In genomic region chr19:60468846-60469245, GRCm38 (mm10) we compare ENCODE assay signal across 9 mouse cellular contexts. TPM values are rescaled to one million over a fixed set of nuclear protein-coding genes. Genes with fewer than 3 reads are reported as not detected.
DNase-seq lines count a peak whose midpoint lies in the region; ATAC-seq and TF ChIP-seq lines count a peak whose summit lies in the region.
"Had no signal": no experiment of that assay in that cellular context is flagged by ENCODE, and none has a peak within 500 bp of the region (broad histone marks: within the 10 kb centered on the region; RNA-seq: fewer than 3 reads in every experiment).

No protein-coding gene starts in this region.

- H3K4me2 ChIP-seq in kidney, embryonic 15.5 days = no peak overlapping the region
- H3K4me2 ChIP-seq in hindbrain, embryonic 12.5 days (replicated peaks) = peak overlapping the region; percentile 65
- H3K4me2 ChIP-seq in stomach, postnatal 0 days (replicated peaks; ENCODE audit: low read depth) = no peak overlapping the region

- H3K4me1 ChIP-seq in kidney, adult 2 months (ENCODE audit: control insufficient read depth, insufficient read depth, low read length) = no peaks in the 10 kb centered on the region
- H3K4me1 ChIP-seq in kidney, embryonic 15.5 days = peaks cover 20% of the 10 kb centered on the region
- H3K4me1 ChIP-seq in hindbrain, embryonic 12.5 days = peaks cover 22% of the 10 kb centered on the region
- no peaks in the 10 kb centered on the region for H3K4me1 ChIP-seq in stomach, postnatal 0 days (replicated peaks; ENCODE audit: control insufficient read depth, insufficient read depth)

- H3K4me3 ChIP-seq in kidney, adult 2 months (ENCODE audit: insufficient read depth, low read depth, low read length) = no peak overlapping the region
- no peak overlapping the region for H3K4me3 ChIP-seq in kidney, embryonic 15.5 days (replicated peaks)
- H3K4me3 ChIP-seq in hindbrain, embryonic 12.5 days = 0 out of 2 replicates have a peak overlapping the region, but pooled peaks have one; percentile 34
- no peak overlapping the region for H3K4me3 ChIP-seq in stomach, postnatal 0 days (ENCODE audit: low read depth, low read length)

- H3K36me3 ChIP-seq in kidney, adult 2 months (ENCODE audit: control insufficient read depth, insufficient read depth, low read length) = no peaks in the 10 kb centered on the region
- no peaks in the 10 kb centered on the region for H3K36me3 ChIP-seq in kidney, embryonic 15.5 days
- no peaks in the 10 kb centered on the region for H3K36me3 ChIP-seq in hindbrain, embryonic 12.5 days
- no peaks in the 10 kb centered on the region for H3K36me3 ChIP-seq in stomach, postnatal 0 days (ENCODE audit: control insufficient read depth, insufficient read depth, low read length)

- H3K9me3 ChIP-seq in kidney, embryonic 15.5 days (replicated peaks) = no peaks in the 10 kb centered on the region
- H3K9me3 ChIP-seq in hindbrain, embryonic 12.5 days (replicated peaks) = no peaks in the 10 kb centered on the region
- no peaks in the 10 kb centered on the region for H3K9me3 ChIP-seq in stomach, postnatal 0 days (ENCODE audit: control insufficient read depth, low read length)

- TF ChIP-seq POLR2A in kidney, adult 2 months (IDR thresholded peaks at IDR 0.05; ENCODE audit: low read depth, low read length) = no peak

- no peak for TF ChIP-seq EP300 in stomach, postnatal 0 days (optimal IDR thresholded peaks at IDR 0.05)

- no peak overlapping the region for H3K27ac ChIP-seq in kidney, adult 2 months (ENCODE audit: insufficient read depth, low read depth, low read length)
- no peak overlapping the region for H3K27ac ChIP-seq in kidney, embryonic 15.5 days
- H3K27ac ChIP-seq in hindbrain, embryonic 12.5 days = no peak overlapping the region
- no peak overlapping the region for H3K27ac ChIP-seq in stomach, postnatal 0 days (replicated peaks)

- peak; percentile 46 for DNase-seq in kidney, adult 2 months
- peak; percentile 26 to 38 for DNase-seq in adrenal gland, postnatal 4 days (ENCODE audit: low spot score in 2 of 2)
- DNase-seq in lung, postnatal 25 days (ENCODE audit: low spot score) = peak; percentile 3
- peak; percentile 72 for DNase-seq in stomach, postnatal 0 days (ENCODE audit: low spot score)
- DNase-seq in cerebellum, adult 8-10 months = no peak

- TF ChIP-seq CTCF in kidney, adult 2 months (conservative IDR thresholded peaks at IDR 0.05; ENCODE audit: insufficient read depth, insufficient read length, low read depth, low read length) = no peak
- TF ChIP-seq CTCF in stomach, postnatal 0 days (IDR thresholded peaks at IDR 0.05; ENCODE audit: low read depth) = peak; percentile 32

- H3K9ac ChIP-seq in kidney, embryonic 15.5 days = no peak overlapping the region
- no peak overlapping the region for H3K9ac ChIP-seq in hindbrain, embryonic 12.5 days
- H3K9ac ChIP-seq in stomach, postnatal 0 days (ENCODE audit: low read length) = no peak overlapping the region

- WGBS in kidney, adult 2 months = 3% methylated on average over 10 of the region's 10 CpGs
- WGBS in kidney, embryonic 15.5 days = 1% methylated on average over 10 of the region's 10 CpGs
- WGBS in hindbrain, embryonic 12.5 days = under 1% methylated on average over 10 of the region's 10 CpGs
- WGBS in stomach, postnatal 0 days = 2% methylated on average over 10 of the region's 10 CpGs

- no peak for ATAC-seq in kidney, embryonic 15.5 days (replicated peaks; ENCODE audit: low FRiP score)
- ATAC-seq in hindbrain, embryonic 12.5 days (ENCODE audit: low FRiP score) = no peak
- no peak for ATAC-seq in stomach, postnatal 0 days (ENCODE audit: low FRiP score, low TSS enrichment)
- no peak; the same call in 1 of the 2 replicates for ATAC-seq in megakaryocyte-erythroid progenitor cell, adult 5-6 weeks (replicated peaks; ENCODE audit: low FRiP score, low TSS enrichment, poor library complexity, severe bottlenecking)

- H3K27me3 ChIP-seq in kidney, adult 2 months (replicated peaks; ENCODE audit: control insufficient read depth, insufficient read depth, low read length) = no peaks in the 10 kb centered on the region
- peaks cover 38% of the 10 kb centered on the region for H3K27me3 ChIP-seq in kidney, embryonic 15.5 days
- peaks cover 50% of the 10 kb centered on the region for H3K27me3 ChIP-seq in hindbrain, embryonic 12.5 days
- peaks cover 8% of the 10 kb centered on the region; the same call in 1 of the 2 replicates for H3K27me3 ChIP-seq in stomach, postnatal 0 days (ENCODE audit: control insufficient read depth, insufficient read depth, low read length)

RNA-seq across cellular contexts. Expression of gene Prlhr, which starts 0.7 kb away (rescaled TPM):
- polyA plus RNA-seq in kidney, adult 2 months (2012; rRNA removed) = 0.08 TPM in 1 of 2 replicates, not detected in the other
- polyA plus RNA-seq in kidney, embryonic 15.5 days (2015; fragmentation: Nextera tagmentation; extraction: Ambion mirVana) = 0.19 TPM in 1 of 2 replicates, not detected in the other
- 1 to 10 TPM; 3.6 to 6.9 TPM for total RNA-seq in adrenal gland, postnatal 4 days (2021)
- not detected in 2 replicates for polyA plus RNA-seq in hindbrain, embryonic 12.5 days (2016; fragmentation: Nextera tagmentation; extraction: Ambion mirVana)
- not detected in 2 replicates for polyA plus RNA-seq in stomach, postnatal 0 days (2015; fragmentation: Nextera tagmentation; extraction: Ambion mirVana)
- not detected in 2 replicates for total RNA-seq in megakaryocyte-erythroid progenitor cell, adult 5-6 weeks (2014; fragmentation: Nextera tagmentation)
- not detected in 2 replicates for total RNA-seq in megakaryocyte-erythroid progenitor cell, adult 5-6 weeks (2017)
- polyA plus RNA-seq: heart, embryonic 16.5 days had no signal
